In the genomic region with DNA sequence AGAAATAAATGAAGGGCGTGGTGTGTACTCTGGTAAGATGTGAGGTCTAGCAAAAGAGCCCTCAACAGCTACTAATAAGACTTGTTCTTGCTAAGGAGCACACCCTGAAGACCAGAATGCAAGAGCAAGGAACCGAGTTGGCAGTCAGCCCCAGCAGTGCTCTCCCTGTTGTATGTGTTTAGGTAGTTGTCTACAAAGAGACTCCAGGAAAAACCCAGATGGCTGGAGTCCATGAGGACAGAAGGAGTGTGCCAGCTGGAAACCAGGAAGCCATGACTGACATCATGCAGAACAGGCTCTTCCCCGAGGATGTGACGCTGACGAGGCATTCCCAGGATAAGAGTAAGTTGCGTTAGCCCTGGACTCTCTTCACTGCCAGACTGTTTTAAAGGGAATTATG, we compare ENCODE assay signal across 11 mouse cellular contexts.
DNase-seq lines count a peak whose midpoint lies in the region.
"Had no signal": no experiment of that assay in that cellular context is flagged by ENCODE, and none has a peak within 500 bp of the region (broad histone marks: within the 10 kb centered on the region; RNA-seq: fewer than 3 reads in every experiment).

No protein-coding gene starts in this region.

- intact Hi-C loops in heart, postnatal 10 days (cut with DNase I), result no loop called here
- intact Hi-C loops in left cerebral cortex, postnatal 14 days (cut with DNase I), result no loop called here

- peak; percentile 19 to 37 for DNase-seq in left cerebral cortex, adult 18-20 months (ENCODE audit: low spot score in 2 of 2)
- DNase-seq in left cerebral cortex, adult 11 months (ENCODE audit: low spot score), result no peak
- peak; percentile 74 for DNase-seq in cerebellum, adult 8-10 months
- DNase-seq in heart, postnatal 10 days, result peak; percentile 44 to 46
- peak; percentile 32 to 47 for DNase-seq in left cerebral cortex, postnatal 14 days (ENCODE audit: low spot score in 2 of 2)
- no peak for DNase-seq in MN1 (ENCODE audit: low spot score)
- no peak for DNase-seq in kidney, adult 8-10 months
- no peak for DNase-seq in urinary bladder, adult 18-20 months (ENCODE audit: low spot score in 2 of 2)
- DNase-seq: forebrain, postnatal 0 days; kidney, postnatal 25 days; liver, embryonic 13.5 days had no signal

Comparison
In these comparisons a context has a peak if more than half of its experiments do, and no peak if none do; other contexts are left out.
1. DNase-seq: peak in left cerebral cortex, adult 18-20 months (2 of 2), cerebellum, adult 8-10 months (single experiment), heart, postnatal 10 days (2 of 2) and left cerebral cortex, postnatal 14 days (2 of 2); none in left cerebral cortex, adult 11 months (single experiment), MN1 (single experiment), kidney, adult 8-10 months (0 of 2) and urinary bladder, adult 18-20 months (0 of 2).